Mouse (Mus musculus): ENCODE measurements at regions not wholly inside any gene's neighbourhood (a gene's known extent, or its start where the extent isn't known, plus 50 kb on each side); places are given as distances from the start of the nearest gene placed in this dataset.
A peak's percentile ranks its signal among the peaks of the same experiment; 100 is the strongest.

GRCm38 (mm10) chr3:29890764-29891163 lies 657.0 kb downstream of the Mecom start:
- no peak overlapping the region for H3K27ac ChIP-seq (ENCODE audit: low read depth, low read length)
- no peak overlapping the region for H3K4me2 ChIP-seq (replicated peaks; ENCODE audit: low read depth, low read length)
- H3K9me3 ChIP-seq (ENCODE audit: control insufficient read depth, low read length): no peaks in the 10 kb centered on the region
- no peaks in the 10 kb centered on the region for H3K27me3 ChIP-seq (ENCODE audit: control insufficient read depth, insufficient read depth, low read length)
- no peaks in the 10 kb centered on the region for H3K4me1 ChIP-seq (ENCODE audit: control insufficient read depth, insufficient read depth, low read length)
- no peak overlapping the region for H3K4me3 ChIP-seq (ENCODE audit: low read length)
- no peaks in the 10 kb centered on the region for H3K36me3 ChIP-seq (ENCODE audit: control insufficient read depth, insufficient read depth, low read length)
- H3K9ac ChIP-seq (ENCODE audit: low read depth, low read length): no peak overlapping the region
- 72% methylated on average over 4 of the region's 4 CpGs for WGBS
- ATAC-seq (ENCODE audit: low FRiP score, low TSS enrichment): no peak

- no peak overlapping the region for H3K4me3 ChIP-seq (ENCODE audit: low read length)
- no peaks in the 10 kb centered on the region for H3K27me3 ChIP-seq (ENCODE audit: control insufficient read depth, insufficient read depth, low read length)
- no peak for ATAC-seq (ENCODE audit: low FRiP score, low TSS enrichment)
- H3K9ac ChIP-seq (ENCODE audit: low read depth, low read length): no peak overlapping the region
- no peaks in the 10 kb centered on the region for H3K36me3 ChIP-seq (ENCODE audit: control insufficient read depth, insufficient read depth, low read length)
- H3K27ac ChIP-seq (ENCODE audit: low read depth, low read length): no peak overlapping the region
- H3K4me1 ChIP-seq (ENCODE audit: control insufficient read depth, insufficient read depth, low read length): no peaks in the 10 kb centered on the region
- no peak overlapping the region for H3K4me2 ChIP-seq (replicated peaks; ENCODE audit: low read depth, low read length)
- no peaks in the 10 kb centered on the region for H3K9me3 ChIP-seq (ENCODE audit: control insufficient read depth, low read length)
- 70% methylated on average over 1 of the region's 1 CpGs for WGBS
These were observed 657.5 kb downstream of the Mecom start for GRCm38 (mm10) chr3:29890286-29890685.

- Histone ChIP-seq H3K9ac (ENCODE audit: low read depth, low read length) (no peak overlapping the region), H3K4me3 (ENCODE audit: low read length) (no peak overlapping the region), H3K27ac (ENCODE audit: low read depth, low read length) (no peak overlapping the region), H3K36me3 (ENCODE audit: control insufficient read depth, insufficient read depth, low read length) (no peaks in the 10 kb centered on the region), H3K9me3 (ENCODE audit: control insufficient read depth, low read length) (no peaks in the 10 kb centered on the region), H3K27me3 (ENCODE audit: control insufficient read depth, insufficient read depth, low read length) (no peaks in the 10 kb centered on the region), H3K4me1 (ENCODE audit: control insufficient read depth, insufficient read depth, low read length) (no peaks in the 10 kb centered on the region), H3K4me2 (replicated peaks; ENCODE audit: low read depth, low read length) (no peak overlapping the region)
- whole genome bisulfite sequencing: 87% methylated on average over 2 of the region's 2 CpGs
- ATAC-seq (ENCODE audit: low FRiP score, low TSS enrichment): no peak
These were observed 658.2 kb downstream of the Mecom start for GRCm38 (mm10) chr3:29889638-29890037.

GRCm38 (mm10) chr3:29879966-29880365 lies 667.8 kb downstream of the Mecom start:
- Histone ChIP-seq H3K9ac (ENCODE audit: low read depth, low read length) (no peak overlapping the region), H3K4me2 (replicated peaks; ENCODE audit: low read depth, low read length) (no peak overlapping the region), H3K27ac (ENCODE audit: low read depth, low read length) (no peak overlapping the region), H3K4me1 (ENCODE audit: control insufficient read depth, insufficient read depth, low read length) (no peaks in the 10 kb centered on the region), H3K9me3 (ENCODE audit: control insufficient read depth, low read length) (no peaks in the 10 kb centered on the region), H3K27me3 (ENCODE audit: control insufficient read depth, insufficient read depth, low read length) (no peaks in the 10 kb centered on the region), H3K4me3 (ENCODE audit: low read length) (no peak overlapping the region), H3K36me3 (ENCODE audit: control insufficient read depth, insufficient read depth, low read length) (no peaks in the 10 kb centered on the region)
- ATAC-seq (ENCODE audit: low FRiP score, low TSS enrichment): no peak
- WGBS: 62% methylated on average over 3 of the region's 3 CpGs

- ATAC-seq (ENCODE audit: low FRiP score, low TSS enrichment): no peak
- no peak overlapping the region for H3K9ac ChIP-seq (ENCODE audit: low read depth, low read length)
- WGBS: 87% methylated on average over 5 of the region's 5 CpGs
These were observed 672.0 kb downstream of the Mecom start for GRCm38 (mm10) chr3:29875768-29876167.

GRCm38 (mm10) chr3:29862437-29862836 lies 685.4 kb downstream of the Mecom start:
- ATAC-seq (ENCODE audit: low FRiP score, low TSS enrichment): no peak

More at GRCm38 (mm10) chr3:29875768-29876167, 672.0 kb downstream of the Mecom start:
- H3K4me2 ChIP-seq (replicated peaks; ENCODE audit: low read depth, low read length): no peak overlapping the region
- no peak overlapping the region for H3K4me3 ChIP-seq (ENCODE audit: low read length)
- H3K27ac ChIP-seq (ENCODE audit: low read depth, low read length): no peak overlapping the region
- no peaks in the 10 kb centered on the region for H3K4me1 ChIP-seq (ENCODE audit: control insufficient read depth, insufficient read depth, low read length)
- no peaks in the 10 kb centered on the region for H3K36me3 ChIP-seq (ENCODE audit: control insufficient read depth, insufficient read depth, low read length)
- no peaks in the 10 kb centered on the region for H3K27me3 ChIP-seq (ENCODE audit: control insufficient read depth, insufficient read depth, low read length)
- H3K9me3 ChIP-seq (ENCODE audit: control insufficient read depth, low read length): no peaks in the 10 kb centered on the region

GRCm38 (mm10) chr3:29852465-29852864 lies 695.3 kb downstream of the Mecom start:
- no peaks in the 10 kb centered on the region for H3K36me3 ChIP-seq (ENCODE audit: control insufficient read depth, insufficient read depth, low read length)
- H3K4me2 ChIP-seq (replicated peaks; ENCODE audit: low read depth, low read length): no peak overlapping the region
- peak; percentile 35; the same call in 1 of the 2 replicates for ATAC-seq (ENCODE audit: low FRiP score, low TSS enrichment)
- 60% methylated on average over 3 of the region's 3 CpGs for WGBS
- H3K9me3 ChIP-seq (ENCODE audit: control insufficient read depth, low read length): no peaks in the 10 kb centered on the region
- no peak overlapping the region for H3K27ac ChIP-seq (ENCODE audit: low read depth, low read length)
- H3K4me3 ChIP-seq (ENCODE audit: low read length): no peak overlapping the region
- H3K4me1 ChIP-seq (ENCODE audit: control insufficient read depth, insufficient read depth, low read length): no peaks in the 10 kb centered on the region
- no peaks in the 10 kb centered on the region for H3K27me3 ChIP-seq (ENCODE audit: control insufficient read depth, insufficient read depth, low read length)
- no peak overlapping the region for H3K9ac ChIP-seq (ENCODE audit: low read depth, low read length)

More at GRCm38 (mm10) chr3:29862437-29862836, 685.4 kb downstream of the Mecom start:
- no peak overlapping the region for H3K4me3 ChIP-seq (ENCODE audit: low read length)
- H3K4me2 ChIP-seq (replicated peaks; ENCODE audit: low read depth, low read length): no peak overlapping the region
- no peak overlapping the region for H3K27ac ChIP-seq (ENCODE audit: low read depth, low read length)
- whole genome bisulfite sequencing: 80% methylated on average over 4 of the region's 4 CpGs
- no peaks in the 10 kb centered on the region for H3K36me3 ChIP-seq (ENCODE audit: control insufficient read depth, insufficient read depth, low read length)
- no peak overlapping the region for H3K9ac ChIP-seq (ENCODE audit: low read depth, low read length)
- no peaks in the 10 kb centered on the region for H3K27me3 ChIP-seq (ENCODE audit: control insufficient read depth, insufficient read depth, low read length)
- no peaks in the 10 kb centered on the region for H3K4me1 ChIP-seq (ENCODE audit: control insufficient read depth, insufficient read depth, low read length)
- H3K9me3 ChIP-seq (ENCODE audit: control insufficient read depth, low read length): no peaks in the 10 kb centered on the region

- no peaks in the 10 kb centered on the region for H3K36me3 ChIP-seq (ENCODE audit: control insufficient read depth, insufficient read depth, low read length)
- H3K4me3 ChIP-seq (ENCODE audit: low read length): no peak overlapping the region
- H3K9me3 ChIP-seq (ENCODE audit: control insufficient read depth, low read length): no peaks in the 10 kb centered on the region
- no peak overlapping the region for H3K27ac ChIP-seq (ENCODE audit: low read depth, low read length)
- 0 out of 2 replicates have a peak, but pooled peaks cover under 1% of the 10 kb centered on the region for H3K4me1 ChIP-seq (ENCODE audit: control insufficient read depth, insufficient read depth, low read length)
- no peak overlapping the region for H3K9ac ChIP-seq (ENCODE audit: low read depth, low read length)
- H3K4me2 ChIP-seq (replicated peaks; ENCODE audit: low read depth, low read length): no peak overlapping the region
- H3K27me3 ChIP-seq (ENCODE audit: control insufficient read depth, insufficient read depth, low read length): no peaks in the 10 kb centered on the region
- no peak for ATAC-seq (ENCODE audit: low FRiP score, low TSS enrichment)
- 84% methylated on average over 4 of the region's 4 CpGs for WGBS
These were observed 712.4 kb downstream of the Mecom start for GRCm38 (mm10) chr3:29835432-29835831.

GRCm38 (mm10) chr3:29834884-29835283 lies 712.9 kb downstream of the Mecom start:
- Histone ChIP-seq H3K27me3 (ENCODE audit: control insufficient read depth, insufficient read depth, low read length) (no peaks in the 10 kb centered on the region), H3K4me2 (replicated peaks; ENCODE audit: low read depth, low read length) (no peak overlapping the region), H3K27ac (ENCODE audit: low read depth, low read length) (no peak overlapping the region), H3K36me3 (ENCODE audit: control insufficient read depth, insufficient read depth, low read length) (no peaks in the 10 kb centered on the region), H3K9me3 (ENCODE audit: control insufficient read depth, low read length) (no peaks in the 10 kb centered on the region), H3K9ac (ENCODE audit: low read depth, low read length) (no peak overlapping the region), H3K4me1 (ENCODE audit: control insufficient read depth, insufficient read depth, low read length) (0 out of 2 replicates have a peak, but pooled peaks cover 4% of the 10 kb centered on the region), H3K4me3 (ENCODE audit: low read length) (no peak overlapping the region)
- ATAC-seq (ENCODE audit: low FRiP score, low TSS enrichment): no peak
- 64% methylated on average over 2 of the region's 2 CpGs for WGBS
